ENCODE assay signal across 9 mouse cellular contexts in the genomic region with DNA sequence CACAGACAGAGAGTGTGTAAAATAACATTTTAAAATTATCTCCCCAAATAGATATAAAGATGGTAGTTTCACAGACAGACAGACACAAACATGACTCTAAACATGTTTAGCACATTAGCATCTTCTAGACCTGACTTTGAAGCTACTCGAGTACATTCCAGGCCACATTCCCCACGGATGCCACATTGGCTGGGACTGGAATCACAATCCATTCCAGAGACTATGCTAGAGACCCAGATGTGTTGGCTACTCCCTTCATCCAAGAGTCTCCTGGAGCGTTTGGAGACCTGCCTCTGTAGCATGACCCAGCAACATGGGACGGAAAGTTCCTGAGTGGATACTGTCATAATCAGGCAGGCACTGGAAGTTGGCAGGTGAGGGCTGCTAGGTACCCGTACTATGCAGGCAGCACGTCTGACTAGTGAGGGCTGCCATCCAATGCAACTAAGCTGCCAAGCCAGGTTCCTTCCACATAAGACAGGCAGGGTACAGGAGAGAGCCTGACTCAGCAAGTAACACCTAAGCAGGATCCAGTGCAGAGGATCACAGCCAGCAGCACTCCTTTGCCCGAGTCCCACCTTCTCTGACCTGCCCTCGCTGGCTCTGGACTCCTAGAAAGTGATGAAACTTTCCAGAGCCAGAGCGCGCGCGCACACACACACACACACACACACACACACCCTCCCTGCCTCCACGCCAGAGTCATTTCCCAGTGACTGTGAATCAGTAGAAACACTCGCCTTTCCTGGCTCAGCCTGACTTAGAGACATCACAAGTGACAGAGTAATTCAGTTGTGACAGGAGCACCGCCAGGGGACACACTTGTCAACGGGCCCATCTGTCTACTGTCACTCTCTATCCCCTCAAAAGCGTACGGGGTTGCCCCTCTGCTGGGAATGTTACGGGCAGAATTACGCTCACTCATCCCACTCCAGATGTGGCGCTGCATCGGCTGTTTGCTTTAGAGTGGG.
DNase-seq lines count a peak whose midpoint lies in the region; ATAC-seq and TF ChIP-seq lines count a peak whose summit lies in the region.
"Had no signal": no experiment of that assay in that cellular context is flagged by ENCODE, and none has a peak within 500 bp of the region (broad histone marks: within the 10 kb centered on the region; RNA-seq: fewer than 3 reads in every experiment).

No protein-coding gene starts in this region.

- no peak overlapping the region for H3K27ac ChIP-seq in hindbrain, postnatal 0 days
- no peak overlapping the region for H3K27ac ChIP-seq in liver, embryonic 13.5 days

- peak; percentile 40 for TF ChIP-seq CTCF in hindbrain, postnatal 0 days (IDR thresholded peaks at IDR 0.05; ENCODE audit: low read depth)

- H3K4me3 ChIP-seq in hindbrain, postnatal 0 days (ENCODE audit: low read length) = no peak overlapping the region
- H3K4me3 ChIP-seq in liver, embryonic 13.5 days (replicated peaks) = no peak overlapping the region

- peak; percentile 84 for ATAC-seq in hindbrain, postnatal 0 days
- ATAC-seq in liver, embryonic 13.5 days (ENCODE audit: low read depth) = no peak

- H3K27me3 ChIP-seq in hindbrain, postnatal 0 days (ENCODE audit: insufficient read depth, low read length) = no peaks in the 10 kb centered on the region
- H3K27me3 ChIP-seq in liver, embryonic 13.5 days = no peaks in the 10 kb centered on the region

- H3K36me3 ChIP-seq in hindbrain, postnatal 0 days (ENCODE audit: insufficient read depth, low read length) = no peaks in the 10 kb centered on the region
- H3K36me3 ChIP-seq in liver, embryonic 13.5 days = no peaks in the 10 kb centered on the region
- H3K36me3 ChIP-seq: G1E had no signal

- peak overlapping the region; percentile 27; the same call in 1 of the 2 replicates for H3K4me2 ChIP-seq in hindbrain, postnatal 0 days (ENCODE audit: low read depth, low read length)
- H3K4me2 ChIP-seq in liver, embryonic 13.5 days = peak overlapping the region; percentile 23; the same call in 1 of the 2 replicates

- peak; percentile 94 for DNase-seq in heart, adult 11 months
- DNase-seq in heart, adult 8-10 months (ENCODE audit: low spot score) = no peak
- peak; percentile 43 for DNase-seq in gastrocnemius, postnatal 10 days
- DNase-seq in hindbrain, postnatal 0 days (ENCODE audit: low spot score) = peak; percentile 75
- no peak for DNase-seq in liver, embryonic 13.5 days
- peak; percentile 63 for DNase-seq in retina, embryonic 14.5 days (ENCODE audit: low spot score)
- no peak for DNase-seq in urinary bladder, postnatal 4 days (ENCODE audit: low spot score in 2 of 2)
- DNase-seq in cerebellum, adult 9-10 months = no peak

- 44% methylated on average over 22 of the region's 22 CpGs for WGBS in hindbrain, postnatal 0 days
- WGBS in liver, embryonic 13.5 days (ENCODE audit: insufficient replicate concordance) = 57% methylated on average over 22 of the region's 22 CpGs

- no peaks in the 10 kb centered on the region; the same call in none of the 2 replicates for H3K4me1 ChIP-seq in hindbrain, postnatal 0 days (ENCODE audit: insufficient read depth, low read length)
- 0 out of 2 replicates have a peak, but pooled peaks cover 3% of the 10 kb centered on the region for H3K4me1 ChIP-seq in liver, embryonic 13.5 days (replicated peaks)

- H3K9ac ChIP-seq in hindbrain, postnatal 0 days (replicated peaks; ENCODE audit: low read length) = no peak overlapping the region
- no peak overlapping the region for H3K9ac ChIP-seq in liver, embryonic 13.5 days

- no peaks in the 10 kb centered on the region for H3K9me3 ChIP-seq in hindbrain, postnatal 0 days (ENCODE audit: low read length)
- H3K9me3 ChIP-seq in liver, embryonic 13.5 days (replicated peaks) = no peaks in the 10 kb centered on the region
- H3K9me3 ChIP-seq: G1E had no signal

Comparison
In these comparisons a context has a peak if more than half of its experiments do, and no peak if none do; other contexts are left out.
1. DNase-seq: peak in heart, adult 11 months (single experiment), gastrocnemius, postnatal 10 days (single experiment), hindbrain, postnatal 0 days (single experiment) and retina, embryonic 14.5 days (single experiment); none in heart, adult 8-10 months (single experiment), liver, embryonic 13.5 days (single experiment), urinary bladder, postnatal 4 days (0 of 2) and cerebellum, adult 9-10 months (single experiment).